Mouse (Mus musculus) adipocyte (in vitro differentiated cells): ENCODE measurements around the gene Commd1.

Source experiments
- DNase-seq: peaks from one replicate; pipeline ENCODE4 v3.0.0-alpha.2; 2016; ENCODE audit warnings: low spot score

Commd1 gene

GRCm38 (mm10) chr11:22938983-22939382 is 43.2 kb downstream of the Commd1 start:
- no peak for DNase-seq

GRCm38 (mm10) chr11:22937716-22938316 is 44.4 kb downstream of the Commd1 start:
- no peak for DNase-seq

- no peak for DNase-seq
These were observed 45.6 kb downstream of the Commd1 start for GRCm38 (mm10) chr11:22936446-22937125.

- no peak for DNase-seq
These were observed 50.0 kb downstream of the Commd1 start for GRCm38 (mm10) chr11:22932167-22932566.

- no peak for DNase-seq
These were observed 50.8 kb downstream of the Commd1 start for GRCm38 (mm10) chr11:22931320-22931905.

GRCm38 (mm10) chr11:22930129-22930528 is 52.1 kb downstream of the Commd1 start:
- no peak for DNase-seq

GRCm38 (mm10) chr11:22928586-22929169 is 53.5 kb downstream of the Commd1 start:
- no peak for DNase-seq

GRCm38 (mm10) chr11:22923606-22924005 is 58.6 kb downstream of the Commd1 start:
- no peak for DNase-seq

GRCm38 (mm10) chr11:22922546-22922945 is 59.6 kb downstream of the Commd1 start:
- no peak for DNase-seq

- DNase-seq = no peak
These were observed 62.8 kb downstream of the Commd1 start for GRCm38 (mm10) chr11:22919336-22919735.

- no peak for DNase-seq
These were observed 64.4 kb downstream of the Commd1 start for GRCm38 (mm10) chr11:22917786-22918185.

- DNase-seq = no peak
These were observed 68.4 kb downstream of the Commd1 start for GRCm38 (mm10) chr11:22913744-22914143.

GRCm38 (mm10) chr11:22911831-22912230 is 70.4 kb downstream of the Commd1 start:
- DNase-seq = no peak

GRCm38 (mm10) chr11:22906453-22906865 is 75.7 kb downstream of the Commd1 start:
- no peak for DNase-seq

- no peak for DNase-seq
These were observed 79.3 kb downstream of the Commd1 start for GRCm38 (mm10) chr11:22902923-22903322.

- no peak for DNase-seq
These were observed 82.1 kb downstream of the Commd1 start for GRCm38 (mm10) chr11:22900041-22900440.

- no peak for DNase-seq
These were observed 84.5 kb downstream of the Commd1 start for GRCm38 (mm10) chr11:22897642-22898041.

- no peak for DNase-seq
These were observed 85.1 kb downstream of the Commd1 start for GRCm38 (mm10) chr11:22897127-22897526.

- DNase-seq = no peak
These were observed 89.1 kb downstream of the Commd1 start for GRCm38 (mm10) chr11:22893075-22893474.

- DNase-seq = no peak
These were observed 89.7 kb downstream of the Commd1 start for GRCm38 (mm10) chr11:22892466-22892865.

GRCm38 (mm10) chr11:22891876-22892275 is 90.3 kb downstream of the Commd1 start:
- peak; percentile 75 for DNase-seq

GRCm38 (mm10) chr11:22891242-22891641 is 90.9 kb downstream of the Commd1 start:
- no peak for DNase-seq

- DNase-seq = no peak
These were observed 93.0 kb downstream of the Commd1 start for GRCm38 (mm10) chr11:22889224-22889623.
